Mouse (Mus musculus) limb, embryonic 14.5 days (tissue): Measurements from ENCODE around the gene Gm8251. TPM values are rescaled to one million over a fixed set of nuclear protein-coding genes. Genes with fewer than 3 reads are reported as not detected.
A peak's percentile ranks its signal among the peaks of the same experiment; 100 is the strongest.

Experiments
- ATAC-seq: fragments of 200-750 bp; cut with Nextera tagmentation; 2 replicates; pipeline ENCODE4 v1.8.0; 2017; ENCODE audit warnings: low read depth, moderate number of reproducible peaks, moderate TSS enrichment; ENCODE audit not compliant: low FRiP score
- DNase-seq: peaks from one replicate; pipeline ENCODE4 v3.0.0-alpha.2; 2015; ENCODE audit warnings: low spot score
- H3K27ac ChIP-seq: fragments of 300-500 bp; sonication (generic); replicated peaks from 2 replicates; pipeline ENCODE4 v1.5.1; 2014; ENCODE audit warnings: low read depth, mild to moderate bottlenecking, low read length, moderate library complexity, mixed read lengths
- H3K27me3 ChIP-seq: fragments of 300-500 bp; sonication (generic); 2 replicates; pipeline ENCODE4 v1.6.1; 2014; ENCODE audit warnings: low read length, mixed read lengths; ENCODE audit not compliant: control insufficient read depth, insufficient read depth
- H3K36me3 ChIP-seq: fragments of 300-500 bp; sonication (generic); 2 replicates; pipeline ENCODE4 v1.6.1; 2014; ENCODE audit warnings: mild to moderate bottlenecking, low read length, moderate library complexity, mixed read lengths; ENCODE audit not compliant: control insufficient read depth, insufficient read depth
- H3K4me1 ChIP-seq: fragments of 300-500 bp; sonication (generic); 2 replicates; pipeline ENCODE4 v1.6.1; 2014; ENCODE audit warnings: antibody characterized with exemption, low read length, mixed read lengths; ENCODE audit not compliant: control insufficient read depth, insufficient read depth
- H3K4me2 ChIP-seq: fragments of 300-500 bp; sonication (generic); replicated peaks from 2 replicates; pipeline ENCODE4 v1.6.1; 2014; ENCODE audit warnings: low read depth, mild to moderate bottlenecking, low read length, moderate library complexity; ENCODE audit not compliant: severe bottlenecking
- H3K4me3 ChIP-seq: fragments of 300-500 bp; sonication (generic); replicated peaks from 2 replicates; pipeline ENCODE4 v1.5.1; 2014; ENCODE audit warnings: low read length
- H3K9ac ChIP-seq: fragments of 300-500 bp; sonication (generic); 2 replicates; pipeline ENCODE4 v1.6.1; 2014; ENCODE audit warnings: mild to moderate bottlenecking, low read depth, low read length, moderate library complexity; ENCODE audit not compliant: severe bottlenecking
- H3K9me3 ChIP-seq: fragments of 300-500 bp; sonication (generic); 2 replicates; pipeline ENCODE4 v1.6.1; 2016; ENCODE audit warnings: low read length; ENCODE audit not compliant: control insufficient read depth
- POLR2A ChIP-seq: fragments of 200-500 bp; IDR thresholded peaks from 2 replicates; pipeline ENCODE4 v1.8.0; 2012; ENCODE audit warnings: inconsistent platforms, mild to moderate bottlenecking, moderate library complexity, borderline replicate concordance; ENCODE audit not compliant: insufficient read depth, insufficient read length; ENCODE audit errors: extremely low read depth
- WGBS: fragments of 180-500 bp; shearing (Covaris S2); extraction: QIAGEN DNeasy Blood & Tissue Kit; methylation state at CpG from one replicate; pipeline ENCODE4 v1.1.7; 2014; 5-methylcytosine and 5-hydroxymethylcytosine counted together
- polyA plus RNA-seq, 2 experiments: library from polyadenylated mRNA; depleted of rRNA in 1 of 2; stranded (reverse) in 1 of 2; unstranded in 1 of 2; fragments of >200 nt; fragmentation: Nextera tagmentation in 1 of 2; extraction: Ambion mirVana in 1 of 2; gene quantifications; 2 replicates each; pipeline versions ENCODE4 v1.2.1 to v1.2.3; 2012 to 2014

Gene Gm8251
- 0.10 and 0.19 TPM in 2 replicates for polyA plus RNA-seq (2012; rRNA removed)
- 0.08 and 0.11 TPM in 2 replicates for polyA plus RNA-seq (2014; fragmentation: Nextera tagmentation; extraction: Ambion mirVana)

GRCm38 (mm10) chr1:44061836-44062235 lies at the start of gene Gm8251:
TSS of gene Gm8251 (minus strand) at chr1:44061936.
- DNase-seq (no peak), ATAC-seq (no peak)
- no peak within 1 kb of the TSS for H3K4me2 ChIP-seq

GRCm38 (mm10) chr1:44102939-44103338 lies 41.2 kb upstream of the Gm8251 start:
- no peaks in the 10 kb centered on the region for H3K27me3 ChIP-seq
- H3K9me3 ChIP-seq = no peaks in the 10 kb centered on the region
- DNase-seq (no peak), ATAC-seq (no peak)
- peaks cover 3% of the 10 kb centered on the region; the same call in 1 of the 2 replicates for H3K4me1 ChIP-seq
- H3K9ac ChIP-seq = peak overlapping the region; percentile 56
- no peak for TF ChIP-seq POLR2A
- peak overlapping the region; percentile 86 for H3K4me3 ChIP-seq
- no peak overlapping the region for H3K27ac ChIP-seq
- peak overlapping the region; percentile 54 for H3K4me2 ChIP-seq
- WGBS = 10% methylated on average over 5 of the region's 5 CpGs
- H3K36me3 ChIP-seq = peaks cover 30% of the 10 kb centered on the region

More at GRCm38 (mm10) chr1:44061836-44062235, at the start of gene Gm8251:
- Histone ChIP-seq H3K27ac (no peak within 1 kb of the TSS), H3K4me3 (no peak within 1 kb of the TSS), H3K4me1 (no peaks in the 10 kb centered on the region), H3K36me3 (no peaks in the 10 kb centered on the region), H3K27me3 (no peaks in the 10 kb centered on the region), H3K9ac (no peak within 1 kb of the TSS), H3K9me3 (no peaks in the 10 kb centered on the region)
- no peak for TF ChIP-seq POLR2A
- 90% methylated on average over 2 of the region's 2 CpGs for WGBS

- peak; percentile 98 for ATAC-seq
- Histone ChIP-seq H3K4me2 (peak within 1 kb of the TSS; percentile 54), H3K4me1 (peaks cover 3% of the 10 kb centered on the region; the same call in 1 of the 2 replicates), H3K9ac (peak within 1 kb of the TSS; percentile 82), H3K36me3 (peaks cover 23% of the 10 kb centered on the region), H3K4me3 (peak within 1 kb of the TSS; percentile 86), H3K9me3 (no peaks in the 10 kb centered on the region), H3K27ac (peak within 1 kb of the TSS; percentile 87), H3K27me3 (no peaks in the 10 kb centered on the region)
- TF ChIP-seq POLR2A = peak; percentile 48; the same call in 1 of the 2 replicates
- peak; percentile 98 for DNase-seq
- 0% methylated on average over 47 of the region's 55 CpGs for WGBS
Observed at GRCm38 (mm10) chr1:44102259-44102717, 40.6 kb upstream of the Gm8251 start, which contains the start of gene Tex30. TSS of gene Tex30 (minus strand) at chr1:44102441.

GRCm38 (mm10) chr1:44101448-44102225 lies 39.9 kb upstream of the Gm8251 start:
- Histone ChIP-seq H3K27me3 (no peaks in the 10 kb centered on the region), H3K4me3 (peak overlapping the region; percentile 86), H3K27ac (peak overlapping the region; percentile 87), H3K4me2 (peak overlapping the region; percentile 54), H3K9me3 (0 out of 2 replicates have a peak, but pooled peaks cover 4% of the 10 kb centered on the region), H3K9ac (peak overlapping the region; percentile 82), H3K4me1 (peaks cover 3% of the 10 kb centered on the region; the same call in 1 of the 2 replicates), H3K36me3 (peaks cover 17% of the 10 kb centered on the region)
- whole genome bisulfite sequencing = under 1% methylated on average over 53 of the region's 55 CpGs
- no peak for TF ChIP-seq POLR2A
- DNase-seq (peak; percentile 46), ATAC-seq (peak; percentile 68)

GRCm38 (mm10) chr1:44064625-44065024 lies 2.9 kb upstream of the Gm8251 start:
- Histone ChIP-seq H3K9ac (no peak overlapping the region), H3K27me3 (no peaks in the 10 kb centered on the region), H3K27ac (no peak overlapping the region), H3K9me3 (no peaks in the 10 kb centered on the region), H3K4me1 (no peaks in the 10 kb centered on the region), H3K4me3 (no peak overlapping the region), H3K4me2 (no peak overlapping the region), H3K36me3 (no peaks in the 10 kb centered on the region)
- no peak for ATAC-seq
- DNase-seq = peak; percentile 44
- TF ChIP-seq POLR2A = no peak
- 0% methylated on average over 1 of the region's 1 CpGs for WGBS
